Mouse (Mus musculus): ENCODE results near the gene Sltm.

GRCm38 (mm10) chr9:70587171-70587570 lies 44.6 kb downstream of the Sltm start:
- no peak for TF ChIP-seq CTCF (IDR thresholded peaks at IDR 0.05; ENCODE audit: low read depth, low read length)
- no peak for TF ChIP-seq POLR2A (IDR thresholded peaks at IDR 0.05; ENCODE audit: extremely low read depth, insufficient read depth, low read length)
